Mouse (Mus musculus) cortical plate, adult 2 months (tissue): ENCODE measurements at regions not wholly inside any gene's neighbourhood (a gene's known extent, or its start where the extent isn't known, plus 50 kb on each side); places are given as distances from the start of the nearest gene placed in this dataset.

ENCODE experiments used
- CTCF ChIP-seq: fragments of 200-500 bp; IDR thresholded peaks from 2 replicates; pipeline ENCODE4 v1.5.1; 2011; ENCODE audit warnings: mild to moderate bottlenecking, control low read depth, low read length; ENCODE audit not compliant: insufficient read depth; ENCODE audit errors: extremely low read depth
- POLR2A ChIP-seq: fragments of 200-500 bp; IDR thresholded peaks from 2 replicates; pipeline ENCODE4 v1.6.1; 2011; ENCODE audit warnings: mild to moderate bottlenecking, low read length, control low read depth; ENCODE audit not compliant: insufficient read depth; ENCODE audit errors: extremely low read depth

DNA sequence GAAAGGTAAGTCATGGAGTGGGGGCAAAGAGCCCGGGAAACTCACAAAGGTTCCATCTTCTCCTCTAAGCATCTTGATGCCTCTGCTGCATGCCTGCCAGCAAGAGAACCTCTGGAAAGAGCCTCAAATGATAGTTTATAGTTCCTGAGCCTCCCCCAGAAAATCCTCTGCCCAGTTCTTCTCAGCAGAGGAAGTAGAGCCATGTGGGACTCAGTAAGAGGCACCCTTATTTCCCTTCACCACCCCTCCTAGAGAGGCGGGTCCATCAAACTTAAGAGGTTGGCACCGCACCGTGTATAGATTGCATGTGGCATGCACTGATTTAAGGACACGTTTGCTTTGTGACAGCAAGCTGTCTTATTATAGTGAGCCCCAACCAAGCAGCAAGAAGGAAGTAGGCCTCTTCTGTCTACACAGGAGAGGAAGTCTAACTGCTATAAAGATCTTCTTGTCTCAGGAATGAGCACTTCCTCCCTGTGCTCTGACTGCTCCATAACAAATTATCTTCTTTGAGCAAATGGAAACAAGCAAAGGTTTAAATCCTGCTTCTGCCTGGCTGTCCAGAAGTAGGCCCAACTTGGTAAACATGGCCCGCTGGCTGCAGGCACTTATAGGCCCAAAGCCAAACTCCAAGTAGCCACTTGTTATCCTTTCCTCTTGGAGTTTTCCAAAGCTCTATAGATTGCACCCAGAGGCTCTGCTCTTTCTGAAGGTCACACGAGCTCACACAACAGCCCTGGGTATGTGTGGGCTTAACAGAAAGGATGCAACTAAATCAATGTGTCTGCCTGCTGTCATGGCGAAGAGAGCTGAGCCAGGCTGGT lies 69.6 kb upstream of the Zfp703 start:
- no peak for TF ChIP-seq POLR2A
- TF ChIP-seq CTCF, result no peak
